Mouse (Mus musculus) cerebellum, postnatal 10 days (tissue): ENCODE data around the gene Vmn1r4.
A peak's percentile ranks its signal among the peaks of the same experiment; 100 is the strongest.

Experiments
- DNase-seq, 2 experiments: peaks; one replicate each; pipeline ENCODE4 v3.0.0; 2021; ENCODE audit warnings: mixed read lengths in 2 of 2

Gene Vmn1r4

GRCm38 (mm10) chr6:56917578-56918368 is 6.0 kb upstream of the Vmn1r4 start:
- DNase-seq, result no peak

- DNase-seq, result no peak
Measured at GRCm38 (mm10) chr6:56919330-56920044, 4.3 kb upstream of the Vmn1r4 start.

- DNase-seq, result no peak
Measured at GRCm38 (mm10) chr6:56920222-56921092, 3.4 kb upstream of the Vmn1r4 start.

- DNase-seq, result no peak
Measured at GRCm38 (mm10) chr6:56923331-56923725, 487 bp upstream of the Vmn1r4 start.

DNA sequence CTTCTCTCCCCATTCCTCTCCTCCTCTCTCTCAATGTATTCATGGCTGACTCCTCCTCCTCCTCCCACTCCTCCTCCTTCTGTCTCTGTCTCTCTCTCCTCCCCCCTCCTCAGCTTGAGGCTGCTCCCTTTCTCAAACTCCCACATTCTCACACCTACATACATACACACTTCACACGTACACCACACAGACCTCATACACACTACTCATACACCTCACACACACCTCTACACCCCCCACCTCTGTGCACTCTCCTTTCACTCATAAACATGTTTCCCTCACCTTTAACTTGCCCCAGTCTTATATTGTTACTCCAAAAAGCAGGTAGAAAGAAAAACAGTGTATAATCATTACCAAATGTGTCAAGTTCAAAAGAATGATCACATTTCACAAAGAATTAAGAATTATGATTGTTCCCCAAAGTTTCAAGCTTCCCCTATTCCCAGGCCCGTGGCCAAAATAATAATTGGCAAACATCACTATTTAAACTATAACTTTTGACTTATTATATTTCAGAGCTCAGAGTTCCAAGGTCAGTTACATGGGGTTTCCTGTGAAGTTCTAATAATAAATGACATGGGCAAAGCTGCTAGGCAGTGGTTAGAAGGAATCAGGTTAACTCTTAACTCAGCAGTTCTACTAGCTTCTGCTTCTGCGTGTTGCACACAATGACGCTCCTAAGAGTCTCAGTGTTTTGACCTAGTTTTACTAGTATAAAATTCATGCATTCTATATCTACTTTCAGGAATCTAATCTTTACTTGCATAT is 8.0 kb downstream of the Vmn1r4 start:
- no peak for DNase-seq

GRCm38 (mm10) chr6:56932464-56932863 is 8.6 kb downstream of the Vmn1r4 start:
- DNase-seq, result no peak

DNA sequence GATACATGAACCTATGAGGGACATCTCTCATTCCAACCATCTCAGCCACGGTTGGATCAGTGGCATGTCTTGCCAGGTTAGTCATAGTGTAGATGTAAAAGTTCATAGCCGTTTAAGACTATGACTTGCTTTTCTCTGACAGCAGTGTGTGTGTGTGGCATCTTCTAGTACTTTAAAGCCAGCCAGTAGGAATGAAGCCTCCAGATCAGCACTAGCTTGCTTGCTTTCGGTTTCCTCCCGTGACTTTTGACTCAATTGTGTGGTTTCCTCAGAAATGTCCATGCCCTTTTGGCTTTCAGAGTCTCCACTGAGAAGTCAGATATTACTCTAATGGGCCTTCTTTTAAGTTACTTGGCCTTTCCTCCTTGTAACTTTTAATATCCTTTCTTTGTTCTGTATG is 10.6 kb downstream of the Vmn1r4 start:
- no peak for DNase-seq

DNA sequence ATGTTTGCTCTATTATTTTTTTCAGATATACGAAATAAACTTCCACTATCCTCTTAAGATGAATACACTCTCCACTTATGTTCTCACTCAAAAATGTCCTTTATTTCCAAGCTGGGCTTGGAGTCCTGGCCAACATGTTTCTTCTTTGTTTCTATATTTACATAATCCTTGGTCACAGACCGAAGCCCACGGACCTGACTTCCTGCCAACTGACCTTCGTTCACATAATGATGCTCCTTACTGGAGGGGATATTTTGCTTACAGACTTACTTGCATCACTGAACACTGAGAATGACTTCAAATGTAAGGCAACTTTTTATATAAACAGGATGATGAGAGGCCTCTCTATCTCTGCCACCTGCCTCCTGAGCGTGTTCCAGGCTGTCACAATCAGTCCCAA is 32.6 kb downstream of the Vmn1r4 start:
- peak in 1 of 2 experiments; percentile 2 for DNase-seq

- DNase-seq, result no peak
Measured at GRCm38 (mm10) chr6:56969973-56970372, 46.2 kb downstream of the Vmn1r4 start, which contains the start of gene Vmn1r5. TSS of gene Vmn1r5 (plus strand) at chr6:56970273.

DNA sequence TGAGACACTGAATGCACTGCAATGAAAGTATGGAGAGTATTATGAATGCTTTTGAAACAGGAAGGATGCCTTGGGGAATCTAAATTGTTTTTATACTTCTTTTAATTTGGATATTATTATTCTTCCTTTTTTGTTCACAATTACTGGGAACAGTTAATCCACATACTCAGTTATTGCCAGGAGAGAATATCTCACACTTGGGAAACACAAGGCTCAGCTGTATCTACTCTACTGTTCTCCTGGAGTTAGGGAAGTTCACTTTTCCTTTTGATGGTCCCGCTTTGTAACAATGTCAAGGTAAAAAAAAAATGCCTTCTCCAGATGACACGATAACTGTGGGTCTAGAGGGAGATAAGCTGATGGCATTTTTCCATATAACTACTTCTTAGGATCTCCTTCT is 73.1 kb downstream of the Vmn1r4 start, which contains the start of gene Vmn1r6:
Gene Vmn1r6 (plus strand): TSS at position 301 of the 400 bp plus-strand sequence.
- DNase-seq, result no peak
